Mouse (Mus musculus): ENCODE results near the gene Itga5. TPM values are rescaled to one million over a fixed set of nuclear protein-coding genes. Genes with fewer than 3 reads are reported as not detected.

Itga5 gene
- polyA plus RNA-seq, 1 experiment from 2014 or later = 52.2 TPM

- Histone ChIP-seq H3K27me3 (no peaks in the 10 kb centered on the region; the same call in 1 of the 2 replicates), H3K9me3 (replicated peaks) (no peaks in the 10 kb centered on the region), H3K4me2 (replicated peaks) (no peak overlapping the region), H3K36me3 (no peaks in the 10 kb centered on the region), H3K27ac (replicated peaks) (no peak overlapping the region), H3K4me1 (peaks cover 13% of the 10 kb centered on the region), H3K4me3 (replicated peaks) (no peak overlapping the region), H3K9ac (no peak overlapping the region)
- 56% methylated on average over 8 of the region's 8 CpGs for WGBS
- no peak for ATAC-seq (ENCODE audit: insufficient number of reproducible peaks, low FRiP score, low TSS enrichment, low read depth)
Observed at GRCm38 (mm10) chr15:103376837-103377269, 10.3 kb upstream of the Itga5 start.

GRCm38 (mm10) chr15:103375112-103375800, 8.7 kb upstream of the Itga5 start:
- no peaks in the 10 kb centered on the region for H3K36me3 ChIP-seq
- H3K4me1 ChIP-seq = peaks cover 22% of the 10 kb centered on the region
- WGBS = 76% methylated on average over 4 of the region's 4 CpGs
- H3K4me2 ChIP-seq (replicated peaks) = no peak overlapping the region
- H3K4me3 ChIP-seq (replicated peaks) = no peak overlapping the region
- H3K27ac ChIP-seq (replicated peaks) = no peak overlapping the region
- no peaks in the 10 kb centered on the region; the same call in 1 of the 2 replicates for H3K27me3 ChIP-seq
- ATAC-seq (ENCODE audit: insufficient number of reproducible peaks, low FRiP score, low TSS enrichment, low read depth) = no peak
- no peak overlapping the region for H3K9ac ChIP-seq
- H3K9me3 ChIP-seq (replicated peaks) = no peaks in the 10 kb centered on the region

- no peaks in the 10 kb centered on the region for H3K36me3 ChIP-seq
- no peak overlapping the region for H3K27ac ChIP-seq (replicated peaks)
- H3K9me3 ChIP-seq (replicated peaks) = no peaks in the 10 kb centered on the region
- H3K27me3 ChIP-seq = no peaks in the 10 kb centered on the region; the same call in 1 of the 2 replicates
- no peak for ATAC-seq (ENCODE audit: insufficient number of reproducible peaks, low FRiP score, low TSS enrichment, low read depth)
- H3K4me2 ChIP-seq (replicated peaks) = no peak overlapping the region
- no peak overlapping the region for H3K4me3 ChIP-seq (replicated peaks)
- no peak overlapping the region for H3K9ac ChIP-seq
- H3K4me1 ChIP-seq = peaks cover 19% of the 10 kb centered on the region
Observed at GRCm38 (mm10) chr15:103372461-103372860, 5.9 kb upstream of the Itga5 start.

- H3K27ac ChIP-seq (replicated peaks) = peak overlapping the region; percentile 48; the same call in 1 of the 2 replicates
Observed at GRCm38 (mm10) chr15:103371741-103372140, 5.2 kb upstream of the Itga5 start.

GRCm38 (mm10) chr15:103371208-103371607, 4.6 kb upstream of the Itga5 start:
- 19% methylated on average over 2 of the region's 2 CpGs for WGBS
- no peaks in the 10 kb centered on the region for H3K36me3 ChIP-seq
- no peak overlapping the region for H3K4me3 ChIP-seq (replicated peaks)
- H3K27ac ChIP-seq (replicated peaks) = peak overlapping the region; percentile 48
- H3K4me1 ChIP-seq = peaks cover 21% of the 10 kb centered on the region
- no peaks in the 10 kb centered on the region; the same call in 1 of the 2 replicates for H3K27me3 ChIP-seq
- no peak for ATAC-seq (ENCODE audit: insufficient number of reproducible peaks, low FRiP score, low TSS enrichment, low read depth)
- no peaks in the 10 kb centered on the region for H3K9me3 ChIP-seq (replicated peaks)
- H3K4me2 ChIP-seq (replicated peaks) = no peak overlapping the region
- no peak overlapping the region for H3K9ac ChIP-seq

More at GRCm38 (mm10) chr15:103371741-103372140, 5.2 kb upstream of the Itga5 start:
- 70% methylated on average over 1 of the region's 1 CpGs for whole genome bisulfite sequencing
- H3K36me3 ChIP-seq = no peaks in the 10 kb centered on the region
- H3K4me1 ChIP-seq = peaks cover 24% of the 10 kb centered on the region
- no peaks in the 10 kb centered on the region; the same call in 1 of the 2 replicates for H3K27me3 ChIP-seq
- no peak overlapping the region for H3K4me3 ChIP-seq (replicated peaks)
- H3K4me2 ChIP-seq (replicated peaks) = no peak overlapping the region
- ATAC-seq (ENCODE audit: insufficient number of reproducible peaks, low FRiP score, low TSS enrichment, low read depth) = no peak
- H3K9me3 ChIP-seq (replicated peaks) = no peaks in the 10 kb centered on the region
- no peak overlapping the region for H3K9ac ChIP-seq

GRCm38 (mm10) chr15:103370462-103370861, 3.9 kb upstream of the Itga5 start:
- Histone ChIP-seq H3K4me2 (replicated peaks) (no peak overlapping the region), H3K27ac (replicated peaks) (no peak overlapping the region), H3K9ac (no peak overlapping the region), H3K27me3 (no peaks in the 10 kb centered on the region; the same call in 1 of the 2 replicates), H3K4me1 (peaks cover 21% of the 10 kb centered on the region), H3K36me3 (no peaks in the 10 kb centered on the region), H3K4me3 (replicated peaks) (no peak overlapping the region), H3K9me3 (replicated peaks) (no peaks in the 10 kb centered on the region)
- ATAC-seq (ENCODE audit: insufficient number of reproducible peaks, low FRiP score, low TSS enrichment, low read depth) = no peak
- WGBS = 52% methylated on average over 4 of the region's 4 CpGs

GRCm38 (mm10) chr15:103369123-103369522, 2.6 kb upstream of the Itga5 start:
- ATAC-seq (ENCODE audit: insufficient number of reproducible peaks, low FRiP score, low TSS enrichment, low read depth) = no peak
- Histone ChIP-seq H3K9ac (no peak overlapping the region), H3K36me3 (no peaks in the 10 kb centered on the region), H3K27me3 (no peaks in the 10 kb centered on the region), H3K4me2 (replicated peaks) (no peak overlapping the region), H3K27ac (replicated peaks) (no peak overlapping the region), H3K9me3 (replicated peaks) (no peaks in the 10 kb centered on the region), H3K4me1 (peaks cover 32% of the 10 kb centered on the region), H3K4me3 (replicated peaks) (no peak overlapping the region)
- 77% methylated on average over 1 of the region's 1 CpGs for WGBS

GRCm38 (mm10) chr15:103368179-103368940, 1.8 kb upstream of the Itga5 start:
- Histone ChIP-seq H3K36me3 (no peaks in the 10 kb centered on the region), H3K27me3 (no peaks in the 10 kb centered on the region), H3K4me3 (replicated peaks) (no peak overlapping the region), H3K9me3 (replicated peaks) (no peaks in the 10 kb centered on the region), H3K4me1 (peaks cover 36% of the 10 kb centered on the region), H3K9ac (no peak overlapping the region), H3K4me2 (replicated peaks) (no peak overlapping the region), H3K27ac (replicated peaks) (no peak overlapping the region)
- ATAC-seq (ENCODE audit: insufficient number of reproducible peaks, low FRiP score, low TSS enrichment, low read depth) = no peak
- 83% methylated on average over 4 of the region's 4 CpGs for WGBS

- under 1% methylated on average over 51 of the region's 51 CpGs for WGBS
- H3K27me3 ChIP-seq = no peaks in the 10 kb centered on the region
- peak overlapping the region; percentile 94 for H3K4me3 ChIP-seq (replicated peaks)
Observed at GRCm38 (mm10) chr15:103365471-103366375, 840 bp downstream of the Itga5 start.

GRCm38 (mm10) chr15:103364761-103365160, 1.8 kb downstream of the Itga5 start:
- H3K4me3 ChIP-seq (replicated peaks) = peak overlapping the region; percentile 94
- H3K9me3 ChIP-seq (replicated peaks) = no peaks in the 10 kb centered on the region
- 41% methylated on average over 4 of the region's 4 CpGs for WGBS
- peak overlapping the region; percentile 64 for H3K4me2 ChIP-seq (replicated peaks)
- no peak for ATAC-seq (ENCODE audit: insufficient number of reproducible peaks, low FRiP score, low TSS enrichment, low read depth)
- 0 out of 2 replicates have a peak overlapping the region, but pooled peaks have one; percentile 92 for H3K27ac ChIP-seq (replicated peaks)
- 0 out of 2 replicates have a peak overlapping the region, but pooled peaks have one; percentile 85 for H3K9ac ChIP-seq
- H3K36me3 ChIP-seq = no peaks in the 10 kb centered on the region
- no peaks in the 10 kb centered on the region for H3K27me3 ChIP-seq
- peaks cover 35% of the 10 kb centered on the region for H3K4me1 ChIP-seq

More at GRCm38 (mm10) chr15:103365471-103366375, 840 bp downstream of the Itga5 start:
- Histone ChIP-seq H3K27ac (replicated peaks) (peak overlapping the region; percentile 92), H3K4me1 (peaks cover 27% of the 10 kb centered on the region), H3K9me3 (replicated peaks) (no peaks in the 10 kb centered on the region), H3K4me2 (replicated peaks) (peak overlapping the region; percentile 64), H3K9ac (peak overlapping the region; percentile 85), H3K36me3 (no peaks in the 10 kb centered on the region)
- ATAC-seq (ENCODE audit: insufficient number of reproducible peaks, low FRiP score, low TSS enrichment, low read depth) = peak; percentile 75; the same call in 1 of the 2 replicates

All from embryonic facial prominence, embryonic 15.5 days (tissue).